Mouse (Mus musculus): ENCODE measurements around the gene Gpank1. TPM values are rescaled to one million over a fixed set of nuclear protein-coding genes. Genes with fewer than 3 reads are reported as not detected.

The Gpank1 gene
- total RNA-seq, 1 experiment from 2014 or later: 50.1 TPM

- ATAC-seq (replicated peaks; ENCODE audit: low read depth, poor library complexity, severe bottlenecking): no peak
These were observed 35.4 kb downstream of the Gpank1 start for GRCm38 (mm10) chr17:35156461-35157200.

GRCm38 (mm10) chr17:35157254-35157653 lies 36.0 kb downstream of the Gpank1 start:
- ATAC-seq (replicated peaks; ENCODE audit: low read depth, poor library complexity, severe bottlenecking): no peak

GRCm38 (mm10) chr17:35157661-35158175 lies 36.5 kb downstream of the Gpank1 start:
- no peak for ATAC-seq (replicated peaks; ENCODE audit: low read depth, poor library complexity, severe bottlenecking)

- no peak for ATAC-seq (replicated peaks; ENCODE audit: low read depth, poor library complexity, severe bottlenecking)
These were observed 37.8 kb downstream of the Gpank1 start for GRCm38 (mm10) chr17:35158850-35159593.

- no peak for ATAC-seq (replicated peaks; ENCODE audit: low read depth, poor library complexity, severe bottlenecking)
These were observed 38.4 kb downstream of the Gpank1 start for GRCm38 (mm10) chr17:35159638-35160037.

GRCm38 (mm10) chr17:35161421-35161820 lies 40.2 kb downstream of the Gpank1 start:
- no peak for ATAC-seq (replicated peaks; ENCODE audit: low read depth, poor library complexity, severe bottlenecking)

GRCm38 (mm10) chr17:35162121-35162520 lies 40.9 kb downstream of the Gpank1 start:
- ATAC-seq (replicated peaks; ENCODE audit: low read depth, poor library complexity, severe bottlenecking): no peak

GRCm38 (mm10) chr17:35162730-35163129 lies 41.5 kb downstream of the Gpank1 start:
- no peak for ATAC-seq (replicated peaks; ENCODE audit: low read depth, poor library complexity, severe bottlenecking)

GRCm38 (mm10) chr17:35163326-35164081 lies 42.2 kb downstream of the Gpank1 start:
- no peak for ATAC-seq (replicated peaks; ENCODE audit: low read depth, poor library complexity, severe bottlenecking)

- ATAC-seq (replicated peaks; ENCODE audit: low read depth, poor library complexity, severe bottlenecking): no peak
These were observed 42.9 kb downstream of the Gpank1 start for GRCm38 (mm10) chr17:35164218-35164567.

- peak; percentile 90 for ATAC-seq (replicated peaks; ENCODE audit: low read depth, poor library complexity, severe bottlenecking)
These were observed 43.6 kb downstream of the Gpank1 start, which contains the start of gene Prrc2a for GRCm38 (mm10) chr17:35164568-35165450. TSS of gene Prrc2a (minus strand) at chr17:35164897.

GRCm38 (mm10) chr17:35165451-35166155 lies 44.3 kb downstream of the Gpank1 start:
- no peak for ATAC-seq (replicated peaks; ENCODE audit: low read depth, poor library complexity, severe bottlenecking)

GRCm38 (mm10) chr17:35166352-35167035 lies 45.2 kb downstream of the Gpank1 start:
- no peak; the same call in 1 of the 2 replicates for ATAC-seq (replicated peaks; ENCODE audit: low read depth, poor library complexity, severe bottlenecking)

- no peak for ATAC-seq (replicated peaks; ENCODE audit: low read depth, poor library complexity, severe bottlenecking)
These were observed 46.5 kb downstream of the Gpank1 start for GRCm38 (mm10) chr17:35167794-35168193.

GRCm38 (mm10) chr17:35168541-35169207 lies 47.4 kb downstream of the Gpank1 start:
- no peak for ATAC-seq (replicated peaks; ENCODE audit: low read depth, poor library complexity, severe bottlenecking)

GRCm38 (mm10) chr17:35172445-35173234 lies 51.4 kb downstream of the Gpank1 start:
- ATAC-seq (replicated peaks; ENCODE audit: low read depth, poor library complexity, severe bottlenecking): peak; percentile 51

GRCm38 (mm10) chr17:35173329-35173728 lies 52.1 kb downstream of the Gpank1 start:
- ATAC-seq (replicated peaks; ENCODE audit: low read depth, poor library complexity, severe bottlenecking): peak; percentile 29; the same call in 1 of the 2 replicates

Data from common myeloid progenitor, adult 5-6 weeks (primary cell).